Mouse (Mus musculus): Measurements from ENCODE around the gene Shb. TPM values are rescaled to one million over a fixed set of nuclear protein-coding genes. Genes with fewer than 3 reads are reported as not detected.

Gene Shb
- polyA plus RNA-seq, 1 experiment from 2014 or later, result 5.5 TPM

- no peak overlapping the region for H3K4me2 ChIP-seq (replicated peaks; ENCODE audit: low read depth)
- no peak for DNase-seq (ENCODE audit: low spot score)
- no peaks in the 10 kb centered on the region for H3K27me3 ChIP-seq (ENCODE audit: control insufficient read depth, insufficient read depth, low read length)
- no peak for ATAC-seq (ENCODE audit: low FRiP score, low TSS enrichment)
- H3K4me3 ChIP-seq (ENCODE audit: low read depth, low read length), result no peak overlapping the region
- no peaks in the 10 kb centered on the region for H3K36me3 ChIP-seq (ENCODE audit: control insufficient read depth, insufficient read depth, low read length)
- H3K27ac ChIP-seq (replicated peaks), result no peak overlapping the region
- H3K9me3 ChIP-seq (ENCODE audit: control insufficient read depth, low read length), result no peaks in the 10 kb centered on the region
- TF ChIP-seq CTCF (IDR thresholded peaks at IDR 0.05; ENCODE audit: low read depth) (no peak), EP300 (optimal IDR thresholded peaks at IDR 0.05) (no peak)
- no peaks in the 10 kb centered on the region for H3K4me1 ChIP-seq (replicated peaks; ENCODE audit: control insufficient read depth, insufficient read depth)
- H3K9ac ChIP-seq (ENCODE audit: low read length), result no peak overlapping the region
- 69% methylated on average over 7 of the region's 7 CpGs for WGBS
Observed at GRCm38 (mm10) chr4:45416314-45416713, 116.0 kb downstream of the Shb start.

- no peak for TF ChIP-seq CTCF (IDR thresholded peaks at IDR 0.05; ENCODE audit: low read depth)
- TF ChIP-seq EP300 (optimal IDR thresholded peaks at IDR 0.05), result no peak
- DNase-seq (ENCODE audit: low spot score) (peak; percentile 65), ATAC-seq (ENCODE audit: low FRiP score, low TSS enrichment) (peak; percentile 64)
- H3K9me3 ChIP-seq (ENCODE audit: control insufficient read depth, low read length), result no peaks in the 10 kb centered on the region
- no peaks in the 10 kb centered on the region for H3K27me3 ChIP-seq (ENCODE audit: control insufficient read depth, insufficient read depth, low read length)
- no peaks in the 10 kb centered on the region for H3K36me3 ChIP-seq (ENCODE audit: control insufficient read depth, insufficient read depth, low read length)
- no peaks in the 10 kb centered on the region for H3K4me1 ChIP-seq (replicated peaks; ENCODE audit: control insufficient read depth, insufficient read depth)
- WGBS, result 62% methylated on average over 9 of the region's 9 CpGs
- H3K9ac ChIP-seq (ENCODE audit: low read length), result no peak overlapping the region
- no peak overlapping the region for H3K27ac ChIP-seq (replicated peaks)
- H3K4me2 ChIP-seq (replicated peaks; ENCODE audit: low read depth), result no peak overlapping the region
- H3K4me3 ChIP-seq (ENCODE audit: low read depth, low read length), result no peak overlapping the region
Observed at GRCm38 (mm10) chr4:45413674-45414338, 118.5 kb downstream of the Shb start.

DNA sequence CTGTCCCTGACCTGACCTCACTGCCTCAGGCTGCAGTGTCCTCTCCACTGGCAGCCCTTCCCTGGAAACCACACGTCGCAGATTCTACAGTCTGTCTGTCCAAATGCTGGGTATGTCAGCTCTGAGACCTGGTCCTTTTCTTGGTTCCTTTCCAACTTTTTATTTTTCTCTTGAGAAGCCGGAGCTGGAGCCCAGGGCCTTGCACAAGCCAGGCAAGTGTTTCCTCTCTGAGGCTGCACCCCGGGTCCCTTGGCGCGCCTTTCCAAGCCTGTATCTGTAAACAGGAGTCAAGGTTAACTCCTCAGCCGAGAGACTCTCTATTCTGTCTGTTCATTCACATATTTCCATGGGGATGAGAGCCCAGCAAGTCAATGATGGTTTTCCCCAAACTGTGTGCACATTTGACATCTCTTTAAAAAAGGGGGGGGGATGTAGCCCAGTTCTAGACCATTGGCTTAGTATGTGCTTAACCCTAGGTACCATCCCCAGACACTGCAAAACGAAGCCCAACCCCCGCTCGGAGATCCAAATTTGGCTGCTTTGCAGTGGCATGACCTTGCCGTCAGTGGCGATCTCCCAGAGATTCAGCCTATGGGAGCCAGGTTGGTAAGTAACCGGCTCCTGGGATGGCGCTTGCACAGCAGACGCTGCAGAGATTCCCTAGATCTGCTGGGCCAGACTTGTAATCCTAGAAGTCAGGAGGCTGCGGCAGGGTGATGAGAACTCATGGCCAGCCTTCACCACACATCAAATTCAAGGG lies 119.7 kb downstream of the Shb start:
- H3K4me2 ChIP-seq (replicated peaks; ENCODE audit: low read depth), result no peak overlapping the region
- ATAC-seq (ENCODE audit: low FRiP score, low TSS enrichment) (no peak), DNase-seq (ENCODE audit: low spot score) (no peak)
- H3K4me1 ChIP-seq (replicated peaks; ENCODE audit: control insufficient read depth, insufficient read depth), result no peaks in the 10 kb centered on the region
- no peaks in the 10 kb centered on the region for H3K9me3 ChIP-seq (ENCODE audit: control insufficient read depth, low read length)
- TF ChIP-seq EP300 (optimal IDR thresholded peaks at IDR 0.05), result no peak
- TF ChIP-seq CTCF (IDR thresholded peaks at IDR 0.05; ENCODE audit: low read depth), result no peak
- H3K36me3 ChIP-seq (ENCODE audit: control insufficient read depth, insufficient read depth, low read length), result no peaks in the 10 kb centered on the region
- 62% methylated on average over 16 of the region's 16 CpGs for WGBS
- no peak overlapping the region for H3K27ac ChIP-seq (replicated peaks)
- no peaks in the 10 kb centered on the region for H3K27me3 ChIP-seq (ENCODE audit: control insufficient read depth, insufficient read depth, low read length)
- no peak overlapping the region for H3K4me3 ChIP-seq (ENCODE audit: low read depth, low read length)
- no peak overlapping the region for H3K9ac ChIP-seq (ENCODE audit: low read length)

DNA sequence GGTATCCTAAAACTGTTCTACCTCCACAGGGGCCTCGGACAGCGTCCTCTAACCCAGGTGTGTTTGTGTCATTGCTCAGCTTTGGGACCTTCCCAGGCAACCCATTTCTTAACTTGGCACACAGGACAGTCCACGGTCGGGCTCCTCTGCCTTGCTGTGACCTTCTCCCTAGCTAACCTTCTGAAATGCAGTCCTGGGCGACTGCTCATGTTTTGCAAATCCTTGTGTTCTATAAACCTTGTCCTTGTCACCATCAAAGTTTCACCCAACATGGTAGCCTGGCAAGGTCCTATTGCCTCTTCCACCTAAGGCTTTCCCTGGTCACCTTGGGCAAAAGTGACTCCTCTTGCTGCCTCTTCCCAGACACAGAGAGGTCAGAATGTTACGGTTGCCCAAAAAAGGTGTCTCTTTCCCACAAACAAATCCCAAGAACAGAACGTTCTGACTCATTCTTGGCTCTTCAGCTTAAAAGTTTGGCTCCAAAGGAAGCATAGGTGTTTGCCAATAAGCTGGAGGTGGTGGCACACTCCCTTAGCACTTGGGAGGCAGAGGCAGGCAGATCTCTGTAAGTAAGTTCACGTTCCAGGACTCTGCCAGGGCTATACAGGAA lies 121.0 kb downstream of the Shb start:
- Histone ChIP-seq H3K4me1 (replicated peaks; ENCODE audit: control insufficient read depth, insufficient read depth) (0 out of 2 replicates have a peak, but pooled peaks cover 4% of the 10 kb centered on the region), H3K27ac (replicated peaks) (no peak overlapping the region), H3K4me2 (replicated peaks; ENCODE audit: low read depth) (no peak overlapping the region), H3K36me3 (ENCODE audit: control insufficient read depth, insufficient read depth, low read length) (no peaks in the 10 kb centered on the region), H3K27me3 (ENCODE audit: control insufficient read depth, insufficient read depth, low read length) (no peaks in the 10 kb centered on the region), H3K4me3 (ENCODE audit: low read depth, low read length) (no peak overlapping the region), H3K9me3 (ENCODE audit: control insufficient read depth, low read length) (no peaks in the 10 kb centered on the region), H3K9ac (ENCODE audit: low read length) (no peak overlapping the region)
- TF ChIP-seq EP300 (optimal IDR thresholded peaks at IDR 0.05) (no peak), CTCF (IDR thresholded peaks at IDR 0.05; ENCODE audit: low read depth) (no peak)
- no peak for ATAC-seq (ENCODE audit: low FRiP score, low TSS enrichment)
- 89% methylated on average over 8 of the region's 8 CpGs for WGBS
- no peak for DNase-seq (ENCODE audit: low spot score)

DNA sequence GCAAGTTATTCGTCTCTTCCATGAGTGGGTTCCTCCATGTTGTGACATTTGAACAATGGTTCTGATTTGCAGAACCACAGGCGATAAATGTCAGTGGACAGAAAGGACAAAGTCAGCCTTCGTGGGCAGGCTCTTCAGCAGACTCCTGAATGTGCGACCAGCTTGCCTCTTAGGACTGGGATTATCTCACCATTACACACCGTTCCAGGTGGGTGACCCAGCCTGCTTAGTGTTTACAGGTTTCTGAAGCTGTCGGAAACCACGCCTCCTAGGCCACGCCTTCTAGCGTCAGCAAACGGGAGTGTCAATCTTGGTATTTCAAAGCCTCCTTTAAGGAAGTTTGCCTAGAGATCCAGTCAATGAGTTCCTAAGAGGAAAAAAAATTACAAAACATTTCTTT lies 123.0 kb downstream of the Shb start:
- no peaks in the 10 kb centered on the region for H3K9me3 ChIP-seq (ENCODE audit: control insufficient read depth, low read length)

More for the DNA sequence above, 123.0 kb downstream of the Shb start:
- H3K4me2 ChIP-seq (replicated peaks; ENCODE audit: low read depth), result peak overlapping the region; percentile 86
- peak overlapping the region; percentile 97 for H3K4me3 ChIP-seq (ENCODE audit: low read depth, low read length)
- peak overlapping the region; percentile 98 for H3K9ac ChIP-seq (ENCODE audit: low read length)
- no peaks in the 10 kb centered on the region for H3K27me3 ChIP-seq (ENCODE audit: control insufficient read depth, insufficient read depth, low read length)
- peak overlapping the region; percentile 99 for H3K27ac ChIP-seq (replicated peaks)
- WGBS, result 1% methylated on average over 10 of the region's 10 CpGs
- ATAC-seq (ENCODE audit: low FRiP score, low TSS enrichment), result peak; percentile 70
- 0 out of 2 replicates have a peak, but pooled peaks cover 4% of the 10 kb centered on the region for H3K4me1 ChIP-seq (replicated peaks; ENCODE audit: control insufficient read depth, insufficient read depth)
- H3K36me3 ChIP-seq (ENCODE audit: control insufficient read depth, insufficient read depth, low read length), result no peaks in the 10 kb centered on the region
- TF ChIP-seq EP300 (optimal IDR thresholded peaks at IDR 0.05) (no peak), CTCF (IDR thresholded peaks at IDR 0.05; ENCODE audit: low read depth) (peak; percentile 36; the same call in 1 of the 2 replicates)
- DNase-seq (ENCODE audit: low spot score), result peak; percentile 95

Data from stomach, postnatal 0 days (tissue).